Mouse (Mus musculus) midbrain, embryonic 16.5 days (tissue): ENCODE measurements around the gene Zfp574. TPM values are rescaled to one million over a fixed set of nuclear protein-coding genes. Genes with fewer than 3 reads are reported as not detected.

Experiments used
- ATAC-seq: fragments of 200-750 bp; cut with Nextera tagmentation; 2 replicates; pipeline ENCODE4 v1.8.0; 2017; ENCODE audit warnings: moderate TSS enrichment
- H3K27ac ChIP-seq: fragments of 300-500 bp; sonication (generic); 2 replicates; pipeline ENCODE4 v1.5.1; 2014; ENCODE audit warnings: mild to moderate bottlenecking, low read length, mixed read lengths
- H3K27me3 ChIP-seq: fragments of 300-500 bp; sonication (generic); 2 replicates; pipeline ENCODE4 v1.6.1; 2014; ENCODE audit warnings: low read depth, low read length, mixed read lengths; ENCODE audit not compliant: control insufficient read depth, insufficient read depth
- H3K36me3 ChIP-seq: fragments of 300-500 bp; sonication (generic); 2 replicates; pipeline ENCODE4 v1.6.1; 2014; ENCODE audit warnings: mild to moderate bottlenecking, low read length, moderate library complexity, mixed read lengths; ENCODE audit not compliant: control insufficient read depth, insufficient read depth
- H3K4me1 ChIP-seq: fragments of 300-500 bp; sonication (generic); 2 replicates; pipeline ENCODE4 v1.6.1; 2014; ENCODE audit warnings: mild to moderate bottlenecking, low read length, mixed read lengths; ENCODE audit not compliant: control insufficient read depth, insufficient read depth
- H3K4me2 ChIP-seq: fragments of 300-500 bp; sonication (generic); 2 replicates; pipeline ENCODE4 v1.6.1; 2014; ENCODE audit warnings: mild to moderate bottlenecking, low read length, mixed read lengths
- H3K4me3 ChIP-seq: fragments of 300-500 bp; sonication (generic); 2 replicates; pipeline ENCODE4 v1.5.1; 2014; ENCODE audit warnings: low read depth, mild to moderate bottlenecking, low read length, moderate library complexity, mixed read lengths
- H3K9ac ChIP-seq: fragments of 300-500 bp; sonication (generic); 2 replicates; pipeline ENCODE4 v1.6.1; 2014; ENCODE audit warnings: low read depth, low read length, mixed read lengths
- H3K9me3 ChIP-seq: fragments of 300-500 bp; sonication (generic); replicated peaks from 2 replicates; pipeline ENCODE4 v1.6.1; 2014; ENCODE audit warnings: mild to moderate bottlenecking, low read length, mixed read lengths; ENCODE audit not compliant: control insufficient read depth, poor library complexity, severe bottlenecking
- WGBS: fragments of 180-500 bp; shearing (Covaris S2); extraction: QIAGEN DNeasy Blood & Tissue Kit; methylation state at CpG from one replicate; pipeline ENCODE4 v1.1.7; 2014; 5-methylcytosine and 5-hydroxymethylcytosine counted together
- polyA plus RNA-seq: library from polyadenylated mRNA; unstranded; fragments of >200 nt; fragmentation: Nextera tagmentation; extraction: Ambion mirVana; gene quantifications from 2 replicates; pipeline ENCODE4 v1.2.1, GENCODE M21; 2015

Gene Zfp574
- polyA plus RNA-seq, 1 experiment from 2014 or later, result 33.7 TPM

- Histone ChIP-seq H3K27me3 (no peaks in the 10 kb centered on the region), H3K4me3 (peak overlapping the region; percentile 83), H3K9me3 (no peaks in the 10 kb centered on the region), H3K4me1 (peaks cover 28% of the 10 kb centered on the region), H3K4me2 (peak overlapping the region; percentile 50), H3K36me3 (peaks cover 26% of the 10 kb centered on the region), H3K9ac (peak overlapping the region; percentile 89), H3K27ac (peak overlapping the region; percentile 90)
- WGBS, result 0% methylated on average over 17 of the region's 33 CpGs
- ATAC-seq, result peak; percentile 34
These were observed 5.0 kb downstream of the Zfp574 start for GRCm38 (mm10) chr7:25077414-25077755.

GRCm38 (mm10) chr7:25079496-25080026, 7.2 kb downstream of the Zfp574 start:
- H3K36me3 ChIP-seq, result peaks cover 35% of the 10 kb centered on the region
- ATAC-seq, result no peak
- WGBS, result 81% methylated on average over 12 of the region's 12 CpGs

GRCm38 (mm10) chr7:25080431-25080830, 8.1 kb downstream of the Zfp574 start:
- Histone ChIP-seq H3K4me2 (no peak overlapping the region), H3K9ac (no peak overlapping the region), H3K36me3 (peaks cover 40% of the 10 kb centered on the region), H3K27me3 (no peaks in the 10 kb centered on the region), H3K4me1 (peaks cover 20% of the 10 kb centered on the region), H3K27ac (no peak overlapping the region), H3K4me3 (no peak overlapping the region), H3K9me3 (no peaks in the 10 kb centered on the region)
- no peak for ATAC-seq
- 95% methylated on average over 13 of the region's 13 CpGs for WGBS

More at GRCm38 (mm10) chr7:25079496-25080026, 7.2 kb downstream of the Zfp574 start:
- no peak overlapping the region for H3K27ac ChIP-seq
- H3K4me2 ChIP-seq, result no peak overlapping the region
- H3K9ac ChIP-seq, result no peak overlapping the region
- no peaks in the 10 kb centered on the region for H3K9me3 ChIP-seq
- peaks cover 20% of the 10 kb centered on the region for H3K4me1 ChIP-seq
- no peak overlapping the region for H3K4me3 ChIP-seq
- H3K27me3 ChIP-seq, result no peaks in the 10 kb centered on the region

- H3K9ac ChIP-seq, result no peak overlapping the region
- H3K9me3 ChIP-seq, result no peaks in the 10 kb centered on the region
- no peaks in the 10 kb centered on the region for H3K27me3 ChIP-seq
- peaks cover 14% of the 10 kb centered on the region for H3K4me1 ChIP-seq
- no peak overlapping the region for H3K4me2 ChIP-seq
- 0 out of 2 replicates have a peak, but pooled peaks have one; percentile 4 for ATAC-seq
- no peak overlapping the region for H3K27ac ChIP-seq
- WGBS, result 78% methylated on average over 4 of the region's 4 CpGs
- no peak overlapping the region for H3K4me3 ChIP-seq
- H3K36me3 ChIP-seq, result peaks cover 40% of the 10 kb centered on the region
These were observed 10.1 kb downstream of the Zfp574 start for GRCm38 (mm10) chr7:25082510-25082909.

GRCm38 (mm10) chr7:25084621-25085020, 12.3 kb downstream of the Zfp574 start:
- Histone ChIP-seq H3K27me3 (no peaks in the 10 kb centered on the region), H3K4me2 (no peak overlapping the region), H3K4me1 (no peaks in the 10 kb centered on the region), H3K27ac (no peak overlapping the region), H3K9ac (no peak overlapping the region), H3K9me3 (no peaks in the 10 kb centered on the region), H3K4me3 (no peak overlapping the region), H3K36me3 (peaks cover 39% of the 10 kb centered on the region)
- WGBS, result 84% methylated on average over 5 of the region's 5 CpGs
- ATAC-seq, result no peak

GRCm38 (mm10) chr7:25086656-25087055, 14.3 kb downstream of the Zfp574 start:
- ATAC-seq, result no peak

GRCm38 (mm10) chr7:25087256-25087912, 15.0 kb downstream of the Zfp574 start:
- no peak overlapping the region for H3K9ac ChIP-seq
- no peak overlapping the region for H3K4me2 ChIP-seq
- no peak for ATAC-seq
- WGBS, result 56% methylated on average over 10 of the region's 10 CpGs
- H3K4me3 ChIP-seq, result no peak overlapping the region
- no peaks in the 10 kb centered on the region for H3K27me3 ChIP-seq
- no peaks in the 10 kb centered on the region for H3K9me3 ChIP-seq
- H3K4me1 ChIP-seq, result no peaks in the 10 kb centered on the region
- H3K36me3 ChIP-seq, result peaks cover 15% of the 10 kb centered on the region
- no peak overlapping the region for H3K27ac ChIP-seq

More at GRCm38 (mm10) chr7:25086656-25087055, 14.3 kb downstream of the Zfp574 start:
- H3K4me3 ChIP-seq, result no peak overlapping the region
- no peaks in the 10 kb centered on the region for H3K4me1 ChIP-seq
- no peak overlapping the region for H3K4me2 ChIP-seq
- no peak overlapping the region for H3K9ac ChIP-seq
- no peak overlapping the region for H3K27ac ChIP-seq
- peaks cover 20% of the 10 kb centered on the region for H3K36me3 ChIP-seq
- H3K27me3 ChIP-seq, result no peaks in the 10 kb centered on the region
- 53% methylated on average over 3 of the region's 3 CpGs for WGBS
- H3K9me3 ChIP-seq, result no peaks in the 10 kb centered on the region

GRCm38 (mm10) chr7:25087972-25088371, 15.6 kb downstream of the Zfp574 start:
- H3K4me2 ChIP-seq, result no peak overlapping the region
- H3K27me3 ChIP-seq, result no peaks in the 10 kb centered on the region
- no peaks in the 10 kb centered on the region for H3K4me1 ChIP-seq
- no peak overlapping the region for H3K27ac ChIP-seq
- no peak overlapping the region for H3K4me3 ChIP-seq
- H3K9me3 ChIP-seq, result no peaks in the 10 kb centered on the region
- 60% methylated on average over 5 of the region's 5 CpGs for WGBS
- peaks cover 15% of the 10 kb centered on the region for H3K36me3 ChIP-seq
- no peak for ATAC-seq
- H3K9ac ChIP-seq, result no peak overlapping the region

- H3K36me3 ChIP-seq, result peaks cover 11% of the 10 kb centered on the region
- no peak overlapping the region for H3K4me3 ChIP-seq
- H3K9me3 ChIP-seq, result no peaks in the 10 kb centered on the region
- H3K27me3 ChIP-seq, result no peaks in the 10 kb centered on the region
- no peak for ATAC-seq
- 9% methylated on average over 10 of the region's 10 CpGs for WGBS
- no peaks in the 10 kb centered on the region for H3K4me1 ChIP-seq
- H3K4me2 ChIP-seq, result no peak overlapping the region
- 0 out of 2 replicates have a peak overlapping the region, but pooled peaks have one; percentile 10 for H3K9ac ChIP-seq
- H3K27ac ChIP-seq, result no peak overlapping the region
These were observed 16.2 kb downstream of the Zfp574 start for GRCm38 (mm10) chr7:25088531-25088930.
